Mouse (Mus musculus) neural tube, embryonic 15.5 days (tissue): ENCODE measurements around the gene Vgll3. TPM values are rescaled to one million over a fixed set of nuclear protein-coding genes. Genes with fewer than 3 reads are reported as not detected.

Source experiments
- ATAC-seq: fragments of 200-750 bp; cut with Nextera tagmentation; 2 replicates; pipeline ENCODE4 v1.8.0; 2017; ENCODE audit warnings: mild to moderate bottlenecking, moderate TSS enrichment, moderate library complexity; ENCODE audit not compliant: low FRiP score
- H3K27ac ChIP-seq: fragments of 300-500 bp; sonication (generic); replicated peaks from 2 replicates; pipeline ENCODE4 v1.5.1; 2015; ENCODE audit warnings: mild to moderate bottlenecking, inconsistent platforms
- H3K27me3 ChIP-seq: fragments of 300-500 bp; sonication (generic); replicated peaks from 2 replicates; pipeline ENCODE4 v1.6.1; 2015; ENCODE audit warnings: inconsistent platforms
- H3K36me3 ChIP-seq: fragments of 300-500 bp; sonication (generic); 2 replicates; pipeline ENCODE4 v1.6.1; 2015; ENCODE audit warnings: inconsistent platforms
- H3K4me1 ChIP-seq: fragments of 300-500 bp; sonication (generic); 2 replicates; pipeline ENCODE4 v1.6.1; 2015; ENCODE audit warnings: inconsistent platforms
- H3K4me2 ChIP-seq: fragments of 300-500 bp; sonication (generic); 2 replicates; pipeline ENCODE4 v1.6.1; 2015; ENCODE audit warnings: inconsistent platforms, mild to moderate bottlenecking, moderate library complexity
- H3K4me3 ChIP-seq: fragments of 300-500 bp; sonication (generic); replicated peaks from 2 replicates; pipeline ENCODE4 v1.5.1; 2015; ENCODE audit warnings: mild to moderate bottlenecking, inconsistent platforms
- H3K9ac ChIP-seq: fragments of 300-500 bp; sonication (generic); replicated peaks from 2 replicates; pipeline ENCODE4 v1.6.1; 2015; ENCODE audit warnings: mild to moderate bottlenecking, inconsistent platforms
- H3K9me3 ChIP-seq: fragments of 300-500 bp; sonication (generic); replicated peaks from 2 replicates; pipeline ENCODE4 v1.6.1; 2016; ENCODE audit warnings: inconsistent platforms
- WGBS: fragments of 180-500 bp; shearing (Covaris S2); methylation state at CpG from one replicate; pipeline ENCODE4 v1.1.7; 2015; ENCODE audit warnings: mixed read lengths; 5-methylcytosine and 5-hydroxymethylcytosine counted together
- polyA plus RNA-seq: library from polyadenylated mRNA; unstranded; fragments of >200 nt; fragmentation: Nextera tagmentation; extraction: Ambion mirVana; gene quantifications from 2 replicates; pipeline ENCODE4 v1.2.1, GENCODE M21; 2015

The Vgll3 gene
- polyA plus RNA-seq, 1 experiment from 2014 or later, result 5.8 TPM

DNA sequence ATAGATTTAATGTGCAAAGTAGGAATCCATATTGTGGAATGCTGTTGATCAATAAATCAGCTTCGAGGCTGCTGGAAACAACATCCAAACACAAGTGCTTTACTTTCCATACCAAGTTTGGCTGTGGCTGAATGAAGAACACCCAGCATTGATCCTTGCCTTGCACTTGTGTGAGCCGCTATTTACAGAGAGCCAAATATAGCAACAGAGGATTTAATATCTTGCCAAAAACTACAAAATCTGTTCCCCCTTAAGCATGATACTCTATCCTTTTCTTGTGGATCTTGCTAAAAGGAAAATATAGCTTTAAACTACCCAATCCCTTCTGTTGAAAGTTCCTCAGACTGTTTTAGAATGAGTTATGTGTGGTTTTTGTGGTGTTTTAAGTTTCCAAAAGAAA, 52.9 kb downstream of the Vgll3 start:
- no peak overlapping the region for H3K4me2 ChIP-seq
- H3K4me1 ChIP-seq, result no peaks in the 10 kb centered on the region
- no peak overlapping the region for H3K4me3 ChIP-seq
- H3K36me3 ChIP-seq, result no peaks in the 10 kb centered on the region
- H3K9ac ChIP-seq, result no peak overlapping the region
- no peaks in the 10 kb centered on the region for H3K9me3 ChIP-seq
- WGBS, result 85% methylated on average over 2 of the region's 2 CpGs
- H3K27ac ChIP-seq, result no peak overlapping the region
- H3K27me3 ChIP-seq, result no peaks in the 10 kb centered on the region
- no peak for ATAC-seq

DNA sequence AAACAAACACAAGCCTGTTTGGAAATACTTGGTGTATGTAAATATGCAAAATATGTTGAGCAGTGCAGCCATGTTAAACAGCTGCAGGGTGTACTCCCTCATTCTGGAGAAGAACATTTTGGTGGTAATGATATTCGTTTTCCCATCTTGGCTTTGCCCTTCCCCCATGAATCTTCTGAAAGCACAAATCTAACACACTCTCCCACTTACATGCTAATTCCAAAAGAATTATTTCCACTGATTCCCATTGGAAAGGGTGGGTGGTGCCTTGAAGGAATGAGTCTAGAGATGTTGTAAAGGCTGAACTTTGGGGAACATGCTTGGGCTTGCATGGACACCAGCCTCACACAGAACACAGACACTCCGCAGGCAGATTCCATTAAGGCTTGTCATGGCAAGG, 53.9 kb downstream of the Vgll3 start:
- WGBS, result 83% methylated on average over 2 of the region's 2 CpGs

DNA sequence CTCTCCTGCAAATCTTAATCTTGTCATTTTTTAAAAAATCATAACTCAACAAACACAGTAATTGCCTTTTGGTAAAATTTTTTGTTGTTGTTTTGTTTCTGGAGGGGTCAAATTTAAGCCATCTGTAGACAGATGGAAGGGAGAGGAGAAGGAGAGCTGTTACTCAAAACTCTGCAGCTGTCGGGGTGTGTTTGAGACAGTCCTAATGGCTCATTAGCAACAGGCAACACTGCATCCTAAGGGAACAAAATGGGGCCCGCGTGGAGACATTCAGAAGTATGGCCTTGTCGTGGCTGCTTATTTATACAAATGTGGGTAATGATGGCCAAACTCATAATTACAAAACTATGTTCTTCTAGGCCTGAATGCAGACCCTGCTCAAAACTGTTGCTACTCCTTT, 73.9 kb downstream of the Vgll3 start:
- no peak overlapping the region for H3K4me3 ChIP-seq
- H3K9ac ChIP-seq, result no peak overlapping the region

More for the DNA sequence above, 53.9 kb downstream of the Vgll3 start:
- no peaks in the 10 kb centered on the region for H3K4me1 ChIP-seq
- ATAC-seq, result no peak
- H3K9ac ChIP-seq, result no peak overlapping the region
- no peak overlapping the region for H3K27ac ChIP-seq
- H3K36me3 ChIP-seq, result no peaks in the 10 kb centered on the region
- no peak overlapping the region for H3K4me2 ChIP-seq
- no peaks in the 10 kb centered on the region for H3K9me3 ChIP-seq
- H3K4me3 ChIP-seq, result no peak overlapping the region
- no peaks in the 10 kb centered on the region for H3K27me3 ChIP-seq

More for the DNA sequence above, 73.9 kb downstream of the Vgll3 start:
- no peaks in the 10 kb centered on the region for H3K36me3 ChIP-seq
- no peaks in the 10 kb centered on the region for H3K9me3 ChIP-seq
- WGBS, result 77% methylated on average over 4 of the region's 4 CpGs
- no peaks in the 10 kb centered on the region for H3K27me3 ChIP-seq
- no peak overlapping the region for H3K27ac ChIP-seq
- no peak for ATAC-seq
- no peaks in the 10 kb centered on the region for H3K4me1 ChIP-seq
- no peak overlapping the region for H3K4me2 ChIP-seq
